Mouse (Mus musculus): ENCODE data around the gene Pfdn2.

GRCm38 (mm10) chr1:171361106-171362103 is 15.9 kb downstream of the Pfdn2 start:
- TF ChIP-seq CTCF (IDR thresholded peaks at IDR 0.05), result peak; percentile 96
- no peak for TF ChIP-seq EP300 (IDR thresholded peaks at IDR 0.05)
